Mouse (Mus musculus): ENCODE measurements around the gene Eif2b1. TPM values are rescaled to one million over a fixed set of nuclear protein-coding genes. Genes with fewer than 3 reads are reported as not detected.

The Eif2b1 gene
- total RNA-seq, 2 experiments from 2014 or later = 8.1 to 18.1 TPM

DNA sequence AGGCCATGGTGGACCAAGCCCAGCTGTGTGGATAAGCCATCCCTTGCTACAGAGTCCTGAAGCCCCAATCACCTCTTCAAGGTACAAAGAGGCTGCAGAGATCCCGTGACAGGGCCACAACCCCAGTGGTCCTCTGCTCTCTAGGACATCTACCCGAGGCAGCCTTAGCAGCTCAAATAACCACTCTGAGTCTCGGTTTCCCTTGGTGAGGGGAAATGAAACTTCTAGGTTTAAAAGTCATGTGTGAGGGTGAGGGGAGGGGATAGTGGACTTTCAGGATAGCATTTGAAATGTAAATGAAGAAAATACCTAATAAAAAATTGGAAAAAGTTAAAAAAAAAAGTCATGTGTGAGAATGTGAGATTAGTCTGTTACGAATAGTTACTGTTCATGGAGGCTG, 57.3 kb downstream of the Eif2b1 start:
- no peak for ATAC-seq (replicated peaks; ENCODE audit: low FRiP score, poor library complexity, severe bottlenecking)

Other genes with a start within 250 kb of the Eif2b1 start
- 46.4 and 55.1 TPM in 2 replicates for gene Cdk2ap1, start 216.0 kb downstream of the Eif2b1 start, total RNA-seq (2015; ENCODE audit: low replicate concordance)
- gene Cdk2ap1, start 216.0 kb downstream of the Eif2b1 start, total RNA-seq (2017; ENCODE audit: low replicate concordance) = 31.2 and 56.3 TPM in 2 replicates
- 23.4 and 29.4 TPM in 2 replicates for gene Sbno1, start 153.1 kb downstream of the Eif2b1 start, total RNA-seq (2015; ENCODE audit: low replicate concordance)
- gene Sbno1, start 153.1 kb downstream of the Eif2b1 start, total RNA-seq (2017; ENCODE audit: low replicate concordance) = 30.7 and 71.1 TPM in 2 replicates
- 89.3 and 92.4 TPM in 2 replicates for gene Kmt5a, start 139.2 kb downstream of the Eif2b1 start, total RNA-seq (2015; ENCODE audit: low replicate concordance)
- 105 and 107 TPM in 2 replicates for gene Kmt5a, start 139.2 kb downstream of the Eif2b1 start, total RNA-seq (2017; ENCODE audit: low replicate concordance)
- 9.4 and 19.0 TPM in 2 replicates for gene Rilpl2, start 100.8 kb downstream of the Eif2b1 start, total RNA-seq (2015; ENCODE audit: low replicate concordance)
- 13.1 and 13.4 TPM in 2 replicates for gene Rilpl2, start 100.8 kb downstream of the Eif2b1 start, total RNA-seq (2017; ENCODE audit: low replicate concordance)
- gene Snrnp35, start 96.0 kb downstream of the Eif2b1 start, total RNA-seq (2015; ENCODE audit: low replicate concordance) = 3.8 TPM in 1 of 2 replicates, not detected in the other
- gene Snrnp35, start 96.0 kb downstream of the Eif2b1 start, total RNA-seq (2017; ENCODE audit: low replicate concordance) = 6.0 and 6.8 TPM in 2 replicates
- not detected in 2 replicates for gene Rilpl1, start 47.7 kb downstream of the Eif2b1 start, total RNA-seq (2015; ENCODE audit: low replicate concordance)
- 1.1 and 1.6 TPM in 2 replicates for gene Rilpl1, start 47.7 kb downstream of the Eif2b1 start, total RNA-seq (2017; ENCODE audit: low replicate concordance)
- 187 and 211 TPM in 2 replicates for gene Tmed2, start 38.4 kb downstream of the Eif2b1 start, total RNA-seq (2015; ENCODE audit: low replicate concordance)
- gene Tmed2, start 38.4 kb downstream of the Eif2b1 start, total RNA-seq (2017; ENCODE audit: low replicate concordance) = 222 and 325 TPM in 2 replicates
- gene Ddx55, start 26.3 kb downstream of the Eif2b1 start, total RNA-seq (2015; ENCODE audit: low replicate concordance) = 0.38 and 2.9 TPM in 2 replicates
- 0.85 and 5.0 TPM in 2 replicates for gene Ddx55, start 26.3 kb downstream of the Eif2b1 start, total RNA-seq (2017; ENCODE audit: low replicate concordance)
- 0.19 and 3.8 TPM in 2 replicates for gene Gtf2h3, start within 50 bp of the Eif2b1 start, total RNA-seq (2015; ENCODE audit: low replicate concordance)
- 10.3 and 10.6 TPM in 2 replicates for gene Gtf2h3, start within 50 bp of the Eif2b1 start, total RNA-seq (2017; ENCODE audit: low replicate concordance)
- gene Atp6v0a2, start 49.4 kb upstream of the Eif2b1 start, total RNA-seq (2015; ENCODE audit: low replicate concordance) = 6.1 and 7.3 TPM in 2 replicates
- 3.3 and 6.6 TPM in 2 replicates for gene Atp6v0a2, start 49.4 kb upstream of the Eif2b1 start, total RNA-seq (2017; ENCODE audit: low replicate concordance)
- gene Dnah10, start 146.0 kb upstream of the Eif2b1 start, total RNA-seq (2015; ENCODE audit: low replicate concordance) = 2.9 TPM in 1 of 2 replicates, not detected in the other
- under 0.01 TPM in 1 of 2 replicates, not detected in the other for gene Dnah10, start 146.0 kb upstream of the Eif2b1 start, total RNA-seq (2017; ENCODE audit: low replicate concordance)

Data from erythroblast, adult 5-6 weeks (primary cell).